Mouse (Mus musculus) MEL (cell line): ENCODE data around the gene Ankrd35. TPM values are rescaled to one million over a fixed set of nuclear protein-coding genes. Genes with fewer than 3 reads are reported as not detected.

ENCODE experiments used
- DNase-seq: peaks from one replicate; pipeline ENCODE4 v3.0.0; 2011; ENCODE audit warnings: low read depth, low spot score
- H3K27ac ChIP-seq: 2 replicates; pipeline ENCODE4 v1.5.1; 2012; ENCODE audit warnings: low read depth, mild to moderate bottlenecking, control low read depth, low read length, moderate library complexity; ENCODE audit not compliant: control insufficient read depth
- H3K27me3 ChIP-seq, 2 experiments: fragments of 150-350 bp in 1 of 2; sonication (generic) in 1 of 2; 2 replicates each; pipeline ENCODE4 v1.6.1; 2012; ENCODE audit warnings: low read length in 2 of 2, mild to moderate bottlenecking in 2 of 2, improper control_type of control experiment in 1 of 2, moderate library complexity in 1 of 2; ENCODE audit not compliant: insufficient read depth in 2 of 2, control insufficient read depth in 1 of 2
- H3K36me3 ChIP-seq, 2 experiments: 2 replicates each; pipeline ENCODE4 v1.6.1; 2012 to 2014; ENCODE audit warnings: low read length in 2 of 2, improper control_type of control experiment in 1 of 2, inconsistent platforms in 1 of 2, mild to moderate bottlenecking in 1 of 2; ENCODE audit not compliant: insufficient read depth in 2 of 2, control insufficient read depth in 1 of 2
- H3K4me1 ChIP-seq, 2 experiments: fragments of 150-350 bp in 1 of 2; sonication (generic) in 1 of 2; 2 replicates each; pipeline ENCODE4 v1.6.1; 2012; ENCODE audit warnings: low read length in 2 of 2, improper control_type of control experiment in 1 of 2, mild to moderate bottlenecking in 1 of 2; ENCODE audit not compliant: insufficient read depth in 2 of 2, control insufficient read depth in 1 of 2
- H3K4me3 ChIP-seq, 2 experiments: fragments of 150-350 bp in 1 of 2; sonication (generic) in 1 of 2; 2 replicates each; pipeline ENCODE4 v1.5.1; 2012; ENCODE audit warnings: low read depth in 2 of 2, low read length in 2 of 2, mild to moderate bottlenecking in 2 of 2, moderate library complexity in 2 of 2, control low read depth in 1 of 2, improper control_type of control experiment in 1 of 2; ENCODE audit not compliant: control insufficient read depth in 1 of 2, insufficient read depth in 1 of 2
- H3K79me2 ChIP-seq: 2 replicates; pipeline ENCODE4 v1.6.1; 2012; ENCODE audit warnings: mild to moderate bottlenecking, low read length, moderate library complexity; ENCODE audit not compliant: control insufficient read depth, poor library complexity, insufficient read depth
- H3K9ac ChIP-seq: 2 replicates; pipeline ENCODE4 v1.6.1; 2012; ENCODE audit warnings: low read depth, mild to moderate bottlenecking, control low read depth, low read length, moderate library complexity; ENCODE audit not compliant: control insufficient read depth, poor library complexity, severe bottlenecking
- H3K9me3 ChIP-seq: fragments of 150-350 bp; sonication (generic); replicated peaks from 2 replicates; pipeline ENCODE4 v1.6.1; 2012; ENCODE audit warnings: mild to moderate bottlenecking, low read length, improper control_type of control experiment, moderate library complexity; ENCODE audit not compliant: insufficient read depth
- BHLHE40 ChIP-seq: IDR thresholded peaks from 2 replicates; pipeline ENCODE4 v1.6.1; 2012; ENCODE audit warnings: low read depth, mild to moderate bottlenecking, inconsistent platforms, low read length, improper control_type of control experiment, borderline replicate concordance
- CTCF ChIP-seq, 3 experiments: IDR thresholded peaks in 2 of 3; conservative IDR thresholded peaks in 1 of 3; 2 replicates each; pipeline ENCODE4 v1.5.1; 2011 to 2012; ENCODE audit warnings: low read length in 3 of 3, low read depth in 2 of 3, mild to moderate bottlenecking in 2 of 3, improper control_type of control experiment in 1 of 3, inconsistent platforms in 1 of 3, mixed read lengths in 1 of 3, moderate library complexity in 1 of 3; ENCODE audit not compliant: control insufficient read depth in 1 of 3, insufficient read depth in 1 of 3, poor library complexity in 1 of 3, severe bottlenecking in 1 of 3
- E2F4 ChIP-seq: IDR thresholded peaks from 2 replicates; pipeline ENCODE4 v1.6.1; 2011; ENCODE audit warnings: low read depth, low read length, improper control_type of control experiment, borderline replicate concordance
- GABPA ChIP-seq: IDR thresholded peaks from 2 replicates; pipeline ENCODE4 v1.6.1; 2012; ENCODE audit warnings: low read depth, mild to moderate bottlenecking, inconsistent platforms, low read length, improper control_type of control experiment, moderate library complexity
- JUND ChIP-seq: IDR thresholded peaks from 2 replicates; pipeline ENCODE4 v1.6.1; 2011; ENCODE audit warnings: low read depth, mild to moderate bottlenecking, improper control_type of control experiment, low read length
- MEF2A ChIP-seq: IDR thresholded peaks from 2 replicates; pipeline ENCODE4 v1.6.1; 2014; ENCODE audit warnings: low read depth, mild to moderate bottlenecking, inconsistent platforms, low read length, improper control_type of control experiment; ENCODE audit not compliant: poor library complexity, insufficient replicate concordance, severe bottlenecking; ENCODE audit errors: extremely low read depth
- MXI1 ChIP-seq: IDR thresholded peaks from 2 replicates; pipeline ENCODE4 v1.6.1; 2011; ENCODE audit warnings: mild to moderate bottlenecking, low read depth, low read length, improper control_type of control experiment
- SIN3A ChIP-seq: IDR thresholded peaks from 2 replicates; pipeline ENCODE4 v1.6.1; 2012; ENCODE audit warnings: low read length, improper control_type of control experiment, inconsistent platforms
- TBP ChIP-seq: IDR thresholded peaks from 2 replicates; pipeline ENCODE4 v1.8.0; 2011; ENCODE audit warnings: low read depth, low read length, improper control_type of control experiment
- UBTF ChIP-seq: IDR thresholded peaks from 2 replicates; pipeline ENCODE4 v1.6.1; 2012; ENCODE audit warnings: low read depth, mild to moderate bottlenecking, inconsistent platforms, low read length, improper control_type of control experiment, moderate library complexity, borderline replicate concordance; ENCODE audit not compliant: insufficient read depth
- USF1 ChIP-seq: IDR thresholded peaks from 2 replicates; pipeline ENCODE4 v1.6.1; 2014; ENCODE audit warnings: low read depth, mild to moderate bottlenecking, inconsistent platforms, low read length, improper control_type of control experiment, moderate library complexity
- ZKSCAN1 ChIP-seq: IDR thresholded peaks from 2 replicates; pipeline ENCODE4 v1.6.1; 2012; ENCODE audit warnings: low read depth, mild to moderate bottlenecking, inconsistent platforms, low read length, improper control_type of control experiment, moderate library complexity
- ZMIZ1 ChIP-seq: IDR thresholded peaks from 2 replicates; pipeline ENCODE4 v1.6.1; 2012; ENCODE audit warnings: low read depth, mild to moderate bottlenecking, inconsistent platforms, low read length, improper control_type of control experiment, moderate library complexity
- ZNF384 ChIP-seq: IDR thresholded peaks from 2 replicates; pipeline ENCODE4 v1.6.1; 2012; ENCODE audit warnings: low read depth, mild to moderate bottlenecking, inconsistent platforms, low read length, improper control_type of control experiment
- polyA plus RNA-seq, 2 experiments: library from polyadenylated mRNA; stranded (reverse) in 1 of 2; unstranded in 1 of 2; fragments of >175 nt in 1 of 2; fragments of >200 nt in 1 of 2; gene quantifications; 2 replicates each; pipeline versions ENCODE4 v1.2.1 to v1.2.4; 2012; ENCODE audit warnings: low replicate concordance in 2 of 2, low read depth in 1 of 2; ENCODE audit not compliant: insufficient read length in 2 of 2, insufficient read depth in 1 of 2, missing spikeins in 1 of 2
- total RNA-seq: library from RNA; depleted of rRNA; stranded (reverse); fragments of 300-350 nt; gene quantifications from 2 replicates; pipeline ENCODE4 v1.2.3, GENCODE M21; 2012

The Ankrd35 gene
- total and polyA plus RNA-seq, 3 experiments = 0.62 to 0.77 TPM; not detected in 1

- Histone ChIP-seq H3K27me3 (no peaks in the 10 kb centered on the region), H3K9me3 (no peaks in the 10 kb centered on the region), H3K4me3 (no peak overlapping the region), H3K79me2 (no peaks in the 10 kb centered on the region; the same call in 1 of the 2 replicates), H3K9ac (no peak overlapping the region), H3K36me3 (peaks cover 0 to 12% of the 10 kb centered on the region in 2 experiments; a peak in 2 of 4 replicates), H3K4me1 (peaks cover 3 to 12% of the 10 kb centered on the region in 2 experiments), H3K27ac (no peak overlapping the region)
- peak; percentile 38; the same call in 1 of the 2 replicates for TF ChIP-seq ZNF384
- no peak for TF ChIP-seq CTCF (IDR thresholded peaks at IDR 0.05 in 2 of 3, conservative IDR thresholded peaks at IDR 0.05 in 1 of 3; ENCODE audit: control insufficient read depth in 1 of 3, insufficient read depth in 1 of 3, low read depth in 2 of 3, low read length in 3 of 3, poor library complexity in 1 of 3, severe bottlenecking in 1 of 3)
- TF ChIP-seq TBP = peak; percentile 93
- DNase-seq = peak; percentile 49
These were observed 1.4 kb upstream of the Ankrd35 start for GRCm38 (mm10) chr3:96668424-96669067.

- Histone ChIP-seq H3K4me1 (peaks cover 7 to 19% of the 10 kb centered on the region in 2 experiments), H3K9ac (no peak overlapping the region), H3K36me3 (peaks cover 0 to 21% of the 10 kb centered on the region in 2 experiments; a peak in 2 of 4 replicates), H3K27me3 (no peaks in the 10 kb centered on the region), H3K4me3 (no peak overlapping the region), H3K27ac (no peak overlapping the region), H3K9me3 (no peaks in the 10 kb centered on the region), H3K79me2 (no peaks in the 10 kb centered on the region; the same call in 1 of the 2 replicates)
- TF ChIP-seq USF1 (no peak), SIN3A (no peak), GABPA (no peak), E2F4 (no peak), JUND (no peak), ZKSCAN1 (no peak), MXI1 (no peak), UBTF (no peak), CTCF (IDR thresholded peaks at IDR 0.05 in 2 of 3, conservative IDR thresholded peaks at IDR 0.05 in 1 of 3; ENCODE audit: control insufficient read depth in 1 of 3, insufficient read depth in 1 of 3, low read depth in 2 of 3, low read length in 3 of 3, poor library complexity in 1 of 3, severe bottlenecking in 1 of 3) (no peak), ZMIZ1 (no peak), BHLHE40 (no peak), MEF2A (no peak)
- DNase-seq = no peak
These were observed 1.6 kb downstream of the Ankrd35 start for GRCm38 (mm10) chr3:96671519-96671918.
